Mouse (Mus musculus) hindbrain, embryonic 16.5 days (tissue): ENCODE results near the gene Bbs5. TPM values are rescaled to one million over a fixed set of nuclear protein-coding genes. Genes with fewer than 3 reads are reported as not detected.

Experiments used
- ATAC-seq: fragments of 200-750 bp; cut with Nextera tagmentation; 2 replicates; pipeline ENCODE4 v1.8.0; 2017; ENCODE audit warnings: moderate TSS enrichment, moderate library complexity
- H3K27ac ChIP-seq: fragments of 300-500 bp; sonication (generic); 2 replicates; pipeline ENCODE4 v1.5.1; 2014; ENCODE audit warnings: low read depth, mild to moderate bottlenecking, control low read depth, low read length, moderate library complexity
- H3K27me3 ChIP-seq: fragments of 300-500 bp; sonication (generic); replicated peaks from 2 replicates; pipeline ENCODE4 v1.6.1; 2014; ENCODE audit warnings: low read length; ENCODE audit not compliant: control insufficient read depth, insufficient read depth
- H3K36me3 ChIP-seq: fragments of 300-500 bp; sonication (generic); 2 replicates; pipeline ENCODE4 v1.6.1; 2014; ENCODE audit warnings: mild to moderate bottlenecking, low read length, moderate library complexity, mixed read lengths; ENCODE audit not compliant: control insufficient read depth, insufficient read depth
- H3K4me1 ChIP-seq: fragments of 300-500 bp; sonication (generic); 2 replicates; pipeline ENCODE4 v1.6.1; 2014; ENCODE audit warnings: low read depth, low read length; ENCODE audit not compliant: control insufficient read depth, insufficient read depth
- H3K4me2 ChIP-seq: fragments of 300-500 bp; sonication (generic); 2 replicates; pipeline ENCODE4 v1.6.1; 2014; ENCODE audit warnings: mild to moderate bottlenecking, low read length, control low read depth, moderate library complexity
- H3K4me3 ChIP-seq: fragments of 300-500 bp; sonication (generic); 2 replicates; pipeline ENCODE4 v1.5.1; 2014; ENCODE audit warnings: mild to moderate bottlenecking, low read length, control low read depth, moderate library complexity
- H3K9ac ChIP-seq: fragments of 300-500 bp; sonication (generic); 2 replicates; pipeline ENCODE4 v1.6.1; 2014; ENCODE audit warnings: low read depth, mild to moderate bottlenecking, control low read depth, low read length, moderate library complexity
- H3K9me3 ChIP-seq: fragments of 300-500 bp; sonication (generic); 2 replicates; pipeline ENCODE4 v1.6.1; 2014; ENCODE audit warnings: mild to moderate bottlenecking, low read length, moderate library complexity; ENCODE audit not compliant: control insufficient read depth
- WGBS: fragments of 180-500 bp; shearing (Covaris S2); extraction: QIAGEN DNeasy Blood & Tissue Kit; methylation state at CpG from one replicate; pipeline ENCODE4 v1.1.7; 2014; 5-methylcytosine and 5-hydroxymethylcytosine counted together
- polyA plus RNA-seq: library from polyadenylated mRNA; unstranded; fragments of >200 nt; fragmentation: Nextera tagmentation; extraction: Ambion mirVana; gene quantifications from 2 replicates; pipeline ENCODE4 v1.2.1, GENCODE M21; 2015

Bbs5 gene
- polyA plus RNA-seq, 1 experiment from 2014 or later, result 28.3 TPM

DNA sequence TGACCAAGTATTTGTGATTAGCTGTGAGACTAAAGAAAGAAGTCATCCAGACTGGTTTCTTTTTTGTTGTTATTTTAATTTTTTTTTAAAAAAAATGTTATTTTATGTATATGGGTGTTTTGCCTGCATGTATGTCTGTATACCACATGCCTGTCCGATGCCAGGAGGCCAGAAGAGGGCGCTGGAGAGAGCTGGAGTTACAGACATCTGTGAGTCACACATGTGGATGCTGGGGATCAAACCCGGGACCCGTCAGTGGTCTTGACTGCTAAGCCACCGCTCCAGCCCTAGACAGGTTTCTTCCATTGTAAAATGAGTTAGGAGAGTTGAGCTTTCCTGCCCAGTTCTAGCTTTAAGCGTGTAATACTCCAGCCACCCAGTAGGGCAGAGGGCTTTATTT is 33.0 kb downstream of the Bbs5 start:
- Histone ChIP-seq H3K27ac (no peak overlapping the region), H3K27me3 (no peaks in the 10 kb centered on the region), H3K4me3 (no peak overlapping the region), H3K36me3 (no peaks in the 10 kb centered on the region), H3K9me3 (no peaks in the 10 kb centered on the region), H3K4me2 (no peak overlapping the region), H3K4me1 (peaks cover 2% of the 10 kb centered on the region; the same call in 1 of the 2 replicates), H3K9ac (no peak overlapping the region)
- ATAC-seq, result no peak
- WGBS, result 61% methylated on average over 6 of the region's 6 CpGs

GRCm38 (mm10) chr2:69681931-69682330 is 35.0 kb downstream of the Bbs5 start:
- Histone ChIP-seq H3K27me3 (no peaks in the 10 kb centered on the region), H3K4me2 (no peak overlapping the region), H3K27ac (no peak overlapping the region), H3K9ac (no peak overlapping the region), H3K36me3 (peaks cover 7% of the 10 kb centered on the region; the same call in 1 of the 2 replicates), H3K4me3 (no peak overlapping the region), H3K4me1 (peaks cover 2% of the 10 kb centered on the region; the same call in 1 of the 2 replicates), H3K9me3 (no peaks in the 10 kb centered on the region)
- WGBS, result 89% methylated on average over 4 of the region's 4 CpGs
- ATAC-seq, result no peak

GRCm38 (mm10) chr2:69683036-69683805 is 36.2 kb downstream of the Bbs5 start:
- Histone ChIP-seq H3K4me2 (peak overlapping the region; percentile 35), H3K36me3 (peaks cover 11% of the 10 kb centered on the region), H3K27me3 (no peaks in the 10 kb centered on the region), H3K9ac (no peak overlapping the region), H3K4me3 (no peak overlapping the region), H3K4me1 (peaks cover 2% of the 10 kb centered on the region; the same call in 1 of the 2 replicates), H3K27ac (no peak overlapping the region), H3K9me3 (no peaks in the 10 kb centered on the region)
- 19% methylated on average over 13 of the region's 13 CpGs for WGBS
- 0 out of 2 replicates have a peak, but pooled peaks have one; percentile 37 for ATAC-seq

DNA sequence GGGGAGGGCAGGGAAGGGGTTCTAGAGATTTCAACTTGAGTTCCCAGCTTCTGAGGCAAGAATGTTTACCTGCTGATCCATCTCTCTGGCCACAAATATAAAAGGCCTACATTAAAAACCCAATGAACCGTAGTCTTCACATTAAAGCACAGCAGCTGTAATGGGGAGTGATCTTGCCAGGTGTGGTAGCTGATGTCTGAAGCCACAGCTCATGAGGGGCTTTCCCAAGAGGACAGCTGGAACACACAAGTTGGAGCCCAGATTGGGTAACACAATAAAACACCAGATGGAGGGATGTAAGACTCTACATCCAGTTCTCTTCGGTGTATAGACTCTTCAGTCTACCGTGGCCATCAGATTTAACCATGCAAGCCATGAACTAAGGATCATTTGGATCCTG is 37.5 kb downstream of the Bbs5 start:
- Histone ChIP-seq H3K9me3 (no peaks in the 10 kb centered on the region), H3K27me3 (no peaks in the 10 kb centered on the region), H3K4me1 (peaks cover 2% of the 10 kb centered on the region; the same call in 1 of the 2 replicates), H3K27ac (no peak overlapping the region), H3K4me3 (no peak overlapping the region), H3K36me3 (peaks cover 13% of the 10 kb centered on the region), H3K9ac (no peak overlapping the region), H3K4me2 (no peak overlapping the region)
- WGBS, result 95% methylated on average over 3 of the region's 3 CpGs
- ATAC-seq, result no peak

GRCm38 (mm10) chr2:69690214-69690613 is 43.2 kb downstream of the Bbs5 start:
- H3K27me3 ChIP-seq, result no peaks in the 10 kb centered on the region
- H3K9ac ChIP-seq, result no peak overlapping the region
- peaks cover 35% of the 10 kb centered on the region for H3K36me3 ChIP-seq
- WGBS, result 96% methylated on average over 3 of the region's 3 CpGs
- H3K4me1 ChIP-seq, result no peaks in the 10 kb centered on the region
- H3K27ac ChIP-seq, result no peak overlapping the region
- no peak overlapping the region for H3K4me2 ChIP-seq
- H3K4me3 ChIP-seq, result no peak overlapping the region
- no peak for ATAC-seq
- no peaks in the 10 kb centered on the region for H3K9me3 ChIP-seq

DNA sequence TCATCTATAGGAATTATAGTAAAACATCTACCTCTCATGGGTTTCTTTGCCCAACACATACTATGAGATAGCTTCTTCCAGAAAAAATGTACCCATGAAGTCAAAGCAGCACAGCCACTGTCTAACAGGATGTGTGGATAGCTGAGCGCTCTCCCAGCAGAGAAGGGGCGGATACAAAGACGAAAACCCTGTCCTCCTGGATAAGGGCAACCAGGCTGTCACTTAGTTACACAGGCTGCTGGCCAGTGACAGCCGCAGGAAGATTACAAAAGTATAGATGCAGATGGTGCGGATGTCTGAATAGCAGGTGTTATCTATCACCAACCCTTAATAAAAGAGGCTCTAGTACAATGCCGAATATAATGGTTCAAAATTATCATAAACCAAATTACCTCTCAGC is 43.9 kb downstream of the Bbs5 start:
- no peaks in the 10 kb centered on the region for H3K9me3 ChIP-seq
- no peak overlapping the region for H3K4me3 ChIP-seq
- H3K27me3 ChIP-seq, result no peaks in the 10 kb centered on the region
- no peak for ATAC-seq
- H3K9ac ChIP-seq, result no peak overlapping the region
- H3K36me3 ChIP-seq, result peaks cover 35% of the 10 kb centered on the region
- WGBS, result 94% methylated on average over 6 of the region's 6 CpGs
- H3K4me2 ChIP-seq, result no peak overlapping the region
- H3K4me1 ChIP-seq, result no peaks in the 10 kb centered on the region
- no peak overlapping the region for H3K27ac ChIP-seq

DNA sequence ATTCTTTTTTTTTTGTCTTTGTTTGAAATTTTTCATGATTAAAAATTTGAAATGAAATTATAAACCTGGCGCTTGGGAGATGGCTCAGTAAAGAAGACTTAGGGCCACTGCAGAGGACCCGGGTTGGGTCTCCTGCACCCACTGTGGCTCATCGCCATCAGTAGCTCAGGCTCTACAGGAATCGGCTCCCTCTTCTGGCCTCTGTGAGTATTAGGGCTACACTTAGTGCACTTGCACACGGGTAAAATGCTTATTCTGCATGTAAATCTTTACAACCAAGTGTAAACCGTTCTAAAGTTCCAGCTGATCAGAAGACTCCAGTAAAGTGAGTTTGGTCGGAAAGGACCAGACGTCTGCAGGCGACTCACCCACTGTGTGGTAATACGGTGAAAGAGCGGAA is 46.5 kb downstream of the Bbs5 start:
- H3K9me3 ChIP-seq, result no peaks in the 10 kb centered on the region
- H3K27ac ChIP-seq, result no peak overlapping the region
- H3K4me3 ChIP-seq, result no peak overlapping the region
- H3K27me3 ChIP-seq, result no peaks in the 10 kb centered on the region
- ATAC-seq, result no peak
- H3K4me2 ChIP-seq, result no peak overlapping the region
- no peaks in the 10 kb centered on the region for H3K4me1 ChIP-seq
- WGBS, result 96% methylated on average over 11 of the region's 11 CpGs
- no peak overlapping the region for H3K9ac ChIP-seq
- H3K36me3 ChIP-seq, result peaks cover 28% of the 10 kb centered on the region

GRCm38 (mm10) chr2:69700446-69700845 is 53.5 kb downstream of the Bbs5 start:
- Histone ChIP-seq H3K36me3 (peaks cover 37% of the 10 kb centered on the region), H3K9ac (no peak overlapping the region), H3K27ac (no peak overlapping the region), H3K27me3 (no peaks in the 10 kb centered on the region), H3K4me3 (no peak overlapping the region), H3K4me1 (no peaks in the 10 kb centered on the region), H3K9me3 (no peaks in the 10 kb centered on the region; the same call in 1 of the 2 replicates), H3K4me2 (no peak overlapping the region)
- WGBS, result 93% methylated on average over 8 of the region's 8 CpGs
- ATAC-seq, result no peak

DNA sequence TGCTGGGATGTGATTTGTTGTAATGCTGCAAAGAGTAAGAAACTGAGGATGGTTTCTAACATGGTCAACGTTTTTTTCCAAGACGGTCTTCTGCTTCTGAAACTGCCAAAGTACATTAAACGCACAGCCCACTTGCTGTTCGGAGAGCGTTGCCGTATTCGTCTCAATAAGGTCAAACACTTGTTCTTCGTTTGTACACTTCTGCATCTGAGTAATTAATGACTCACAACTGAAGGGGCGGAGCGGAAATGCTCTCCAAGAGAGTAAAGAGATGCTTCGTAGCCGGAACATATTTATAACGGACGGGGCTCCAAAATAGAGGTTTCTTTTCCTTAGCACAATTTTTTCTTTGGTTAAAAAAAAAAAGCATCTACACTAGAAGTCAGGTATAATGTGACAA is 65.2 kb downstream of the Bbs5 start:
- Histone ChIP-seq H3K9me3 (no peaks in the 10 kb centered on the region), H3K27me3 (no peaks in the 10 kb centered on the region; the same call in 1 of the 2 replicates), H3K9ac (no peak overlapping the region), H3K4me1 (peaks cover 5% of the 10 kb centered on the region), H3K4me2 (peak overlapping the region; percentile 79; the same call in 1 of the 2 replicates), H3K4me3 (no peak overlapping the region), H3K27ac (no peak overlapping the region), H3K36me3 (no peaks in the 10 kb centered on the region)
- 89% methylated on average over 14 of the region's 14 CpGs for WGBS
- ATAC-seq, result no peak
